Mouse (Mus musculus): ENCODE data around the gene Zdhhc1.
A peak's percentile ranks its signal among the peaks of the same experiment; 100 is the strongest.

The Zdhhc1 gene

DNA sequence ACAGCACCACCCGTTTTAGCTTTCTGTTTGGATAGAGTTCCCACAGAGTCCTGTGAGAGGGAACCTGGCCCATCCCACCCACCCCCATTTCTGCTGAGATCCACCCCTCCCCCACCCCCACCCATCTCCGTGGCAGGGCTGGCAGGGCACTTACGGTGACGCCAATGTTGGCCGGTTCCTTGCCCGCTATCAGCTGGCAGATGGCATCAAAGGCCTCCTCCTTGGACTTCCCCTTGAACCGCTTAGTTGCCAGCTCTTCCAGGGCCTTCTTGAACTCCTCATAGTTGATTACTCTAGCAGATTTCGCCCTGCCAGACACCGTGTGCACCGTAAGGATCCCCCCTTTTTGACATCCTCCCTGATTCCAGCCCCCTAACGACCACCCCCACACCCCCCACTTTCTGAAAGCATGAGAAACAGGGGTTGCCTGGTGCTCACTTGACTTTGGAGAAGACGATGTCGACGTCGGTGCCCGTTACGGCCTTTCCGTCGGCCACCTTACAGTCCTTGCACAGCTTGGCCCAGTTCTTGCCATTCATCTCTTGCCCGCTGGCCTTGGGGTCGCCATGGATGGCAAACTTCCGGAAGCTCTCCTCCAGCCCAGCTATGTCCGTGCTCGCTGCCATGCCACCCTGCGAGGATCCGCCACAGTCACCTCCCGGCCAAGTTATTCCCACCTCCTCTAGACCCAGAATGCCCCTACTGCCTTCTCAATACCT, 28.5 kb downstream of the Zdhhc1 start:
- no peaks in the 10 kb centered on the region for H3K36me3 ChIP-seq (ENCODE audit: control insufficient read depth, insufficient read depth, low read length, poor library complexity, severe bottlenecking)
- no peaks in the 10 kb centered on the region for H3K27me3 ChIP-seq (ENCODE audit: control insufficient read depth, insufficient read depth, low read length, poor library complexity, severe bottlenecking)
- DNase-seq (ENCODE audit: low read depth, low spot score) = no peak

DNA sequence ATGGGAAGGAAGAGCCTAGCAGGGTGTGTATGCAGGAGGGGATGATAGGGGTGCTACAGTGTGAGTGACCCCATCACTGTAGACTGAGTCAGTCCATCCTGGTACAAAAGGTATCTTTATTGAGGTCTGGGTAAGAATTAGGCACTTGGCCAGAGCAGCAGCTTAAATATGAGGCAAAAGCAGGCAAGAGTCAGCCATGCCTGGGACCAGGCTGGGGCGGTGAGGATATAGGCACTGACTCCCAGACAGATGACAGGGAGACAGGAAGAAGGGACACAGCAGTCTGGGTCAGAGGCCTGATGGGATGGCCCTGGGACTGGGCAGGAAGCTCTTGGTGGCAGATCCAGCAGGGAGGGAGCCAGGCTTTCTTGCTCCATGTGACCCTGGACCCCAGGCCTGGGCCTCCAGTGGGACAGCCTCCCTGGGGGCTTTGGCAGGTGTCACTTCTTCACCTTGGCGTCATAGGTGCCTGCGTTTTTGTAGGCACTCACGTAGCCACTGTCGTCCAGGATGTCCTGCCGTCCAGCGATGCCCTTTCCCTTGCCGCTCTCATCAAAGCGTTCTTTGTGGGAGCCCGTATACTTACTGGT, 29.2 kb downstream of the Zdhhc1 start:
- H3K27me3 ChIP-seq (ENCODE audit: control insufficient read depth, insufficient read depth, low read length, poor library complexity, severe bottlenecking) = no peaks in the 10 kb centered on the region
- no peak for DNase-seq (ENCODE audit: low read depth, low spot score)
- H3K36me3 ChIP-seq (ENCODE audit: control insufficient read depth, insufficient read depth, low read length, poor library complexity, severe bottlenecking) = no peaks in the 10 kb centered on the region

DNA sequence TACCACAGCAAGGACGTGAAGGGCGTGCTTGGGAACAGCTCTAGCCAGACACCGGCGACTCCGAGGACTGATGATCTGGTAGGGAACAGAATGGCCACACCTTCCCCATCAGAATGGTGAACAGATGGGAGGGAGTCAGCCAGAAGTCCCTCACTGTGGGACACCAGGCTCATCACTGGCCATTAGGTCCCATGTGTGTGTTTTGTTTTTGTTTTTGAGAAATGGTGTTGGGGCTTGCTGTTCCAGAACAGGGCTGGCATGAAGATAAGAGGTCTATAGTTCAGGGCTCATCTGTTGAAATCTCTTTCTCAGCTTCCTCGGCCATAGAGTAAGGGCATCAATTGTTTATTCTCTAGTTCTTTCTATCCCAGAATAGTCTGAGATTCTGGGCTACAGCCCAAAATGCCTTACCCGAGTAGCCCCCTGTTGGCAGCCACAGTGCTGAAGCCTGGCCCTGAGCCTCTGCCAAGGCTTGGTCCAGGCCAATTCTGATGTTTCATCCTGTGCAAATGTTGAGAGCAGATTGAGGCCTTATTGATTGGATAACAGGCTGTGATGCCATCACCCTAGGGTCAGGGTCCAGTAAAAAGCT, 29.9 kb downstream of the Zdhhc1 start:
- no peaks in the 10 kb centered on the region for H3K36me3 ChIP-seq (ENCODE audit: control insufficient read depth, insufficient read depth, low read length, poor library complexity, severe bottlenecking)
- no peak for DNase-seq (ENCODE audit: low read depth, low spot score)
- no peaks in the 10 kb centered on the region for H3K27me3 ChIP-seq (ENCODE audit: control insufficient read depth, insufficient read depth, low read length, poor library complexity, severe bottlenecking)

DNA sequence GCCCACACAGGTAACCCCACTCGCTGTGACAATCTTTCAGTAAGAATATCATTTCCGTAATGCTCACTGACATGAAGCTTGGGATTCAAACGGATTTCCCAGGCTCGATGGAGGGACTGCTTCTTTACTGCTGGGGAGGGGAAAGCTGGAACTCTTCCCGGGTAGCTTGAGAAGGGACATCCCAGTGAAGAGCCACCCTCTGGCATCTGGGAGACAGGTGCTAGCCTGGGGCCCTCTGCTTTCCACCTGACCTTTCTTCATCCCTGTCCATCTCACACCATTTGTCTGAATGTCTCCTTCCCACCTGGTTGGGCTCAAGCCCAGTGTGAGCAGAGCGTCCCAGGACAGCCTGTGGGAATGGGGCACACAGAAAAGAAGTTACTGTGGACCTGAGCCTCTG, 30.5 kb downstream of the Zdhhc1 start:
- H3K36me3 ChIP-seq (ENCODE audit: control insufficient read depth, insufficient read depth, low read length, poor library complexity, severe bottlenecking) = no peaks in the 10 kb centered on the region
- no peak for DNase-seq (ENCODE audit: low read depth, low spot score)
- no peaks in the 10 kb centered on the region for H3K27me3 ChIP-seq (ENCODE audit: control insufficient read depth, insufficient read depth, low read length, poor library complexity, severe bottlenecking)

DNA sequence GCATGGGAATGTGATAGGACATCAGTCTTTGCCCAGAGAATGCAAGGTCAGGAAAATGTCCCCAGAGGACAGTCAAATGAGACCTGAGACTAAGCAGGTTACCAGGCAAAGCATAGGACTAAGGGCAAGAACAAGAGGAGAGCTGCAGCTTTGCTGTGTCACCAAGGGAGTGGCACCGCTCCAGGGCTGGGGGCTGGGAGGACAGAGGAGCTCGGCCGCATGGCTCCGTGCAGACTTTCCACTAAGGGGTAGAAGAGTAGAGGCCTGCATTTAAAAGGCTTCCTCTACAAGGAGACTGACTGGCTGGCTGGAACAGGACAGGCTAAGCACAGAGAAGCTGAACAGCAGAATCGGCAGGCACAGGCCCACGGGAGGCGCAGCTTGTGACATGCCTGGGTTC, 32.1 kb downstream of the Zdhhc1 start:
- H3K27me3 ChIP-seq (ENCODE audit: control insufficient read depth, insufficient read depth, low read length, poor library complexity, severe bottlenecking) = no peaks in the 10 kb centered on the region
- no peak for DNase-seq (ENCODE audit: low read depth, low spot score)
- no peaks in the 10 kb centered on the region for H3K36me3 ChIP-seq (ENCODE audit: control insufficient read depth, insufficient read depth, low read length, poor library complexity, severe bottlenecking)

DNA sequence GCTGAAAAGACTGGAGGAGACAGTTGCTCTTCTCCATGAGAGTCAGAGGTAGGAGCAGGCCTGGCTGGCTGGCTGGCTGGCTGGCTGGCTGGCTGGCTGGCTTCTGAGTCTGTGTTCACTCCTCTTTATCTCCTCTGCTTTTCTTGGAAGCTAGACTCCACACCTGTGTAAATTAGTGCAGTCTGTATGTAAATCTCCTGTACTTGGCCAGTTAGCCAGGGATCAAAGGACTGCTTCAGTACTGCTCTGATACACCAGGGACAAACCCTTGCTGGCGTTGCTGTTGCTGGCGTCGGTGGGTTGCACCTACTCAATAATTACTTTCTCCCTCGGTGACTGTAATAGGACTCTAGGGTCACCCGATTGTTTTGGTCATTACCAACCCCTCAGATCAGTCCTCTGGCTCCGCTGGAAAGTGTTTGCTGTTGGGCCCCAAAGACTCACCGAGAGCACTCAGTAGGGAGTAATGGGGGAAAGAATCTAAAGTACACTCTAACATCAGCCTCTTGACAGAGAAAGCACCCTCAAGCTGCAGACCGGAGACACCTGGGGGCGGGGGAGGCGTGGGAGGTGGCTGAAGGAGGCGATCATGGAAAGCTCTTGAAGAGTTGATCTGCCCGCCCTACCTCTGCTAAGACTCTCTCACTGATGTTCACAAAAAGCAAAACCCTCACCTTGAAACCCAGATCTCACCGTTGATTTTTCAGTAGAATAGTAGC, 35.5 kb downstream of the Zdhhc1 start:
- Histone ChIP-seq H3K27me3 (ENCODE audit: control insufficient read depth, insufficient read depth, low read length, poor library complexity, severe bottlenecking) (no peaks in the 10 kb centered on the region), H3K36me3 (ENCODE audit: control insufficient read depth, insufficient read depth, low read length, poor library complexity, severe bottlenecking) (no peaks in the 10 kb centered on the region)
- DNase-seq (ENCODE audit: low read depth, low spot score) = no peak

DNA sequence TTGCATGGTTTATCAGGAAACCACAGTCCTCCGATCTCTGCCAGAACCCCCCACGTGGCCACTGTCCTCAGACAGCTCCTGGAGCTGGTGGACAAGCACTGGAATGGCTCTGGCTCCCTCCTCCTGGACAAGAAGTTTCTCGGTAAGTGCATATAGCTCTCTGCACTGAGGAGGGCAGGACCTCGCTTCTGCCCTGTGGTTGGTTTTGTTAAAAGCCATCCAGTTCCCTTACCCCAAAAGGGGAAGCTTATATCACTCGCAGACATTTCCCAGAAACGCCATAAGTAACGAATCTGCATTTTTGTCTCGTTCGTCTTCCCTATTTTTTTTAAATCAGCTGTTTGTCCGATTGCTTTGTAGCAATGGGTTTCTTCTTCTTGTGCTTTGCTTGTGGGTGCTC, 41.5 kb downstream of the Zdhhc1 start:
- DNase-seq (ENCODE audit: low read depth, low spot score) = no peak
- Histone ChIP-seq H3K36me3 (ENCODE audit: control insufficient read depth, insufficient read depth, low read length, poor library complexity, severe bottlenecking) (no peaks in the 10 kb centered on the region), H3K27me3 (ENCODE audit: control insufficient read depth, insufficient read depth, low read length, poor library complexity, severe bottlenecking) (no peaks in the 10 kb centered on the region; the same call in 1 of the 2 replicates)

DNA sequence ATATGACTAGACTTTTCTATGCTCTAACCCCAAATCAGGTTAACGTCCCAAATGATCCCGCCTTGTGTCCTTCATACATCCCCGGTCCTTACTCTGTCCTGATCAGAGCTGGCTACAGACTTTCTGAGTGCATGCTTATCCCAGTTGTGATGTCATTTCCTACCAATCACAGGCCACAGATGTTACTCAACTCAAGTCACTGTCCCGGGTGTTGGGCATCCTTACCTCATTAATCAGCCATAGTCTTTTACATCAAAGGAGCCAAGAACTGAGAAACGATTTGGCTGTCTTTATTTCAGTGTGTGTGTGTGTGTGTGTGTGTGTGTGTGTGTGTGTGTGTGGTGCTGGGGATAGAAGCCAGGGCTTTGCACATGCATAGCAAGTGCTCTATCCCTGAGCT, 42.6 kb downstream of the Zdhhc1 start:
- H3K27me3 ChIP-seq (ENCODE audit: control insufficient read depth, insufficient read depth, low read length, poor library complexity, severe bottlenecking) = no peaks in the 10 kb centered on the region; the same call in 1 of the 2 replicates
- no peaks in the 10 kb centered on the region for H3K36me3 ChIP-seq (ENCODE audit: control insufficient read depth, insufficient read depth, low read length, poor library complexity, severe bottlenecking)
- no peak for DNase-seq (ENCODE audit: low read depth, low spot score)

DNA sequence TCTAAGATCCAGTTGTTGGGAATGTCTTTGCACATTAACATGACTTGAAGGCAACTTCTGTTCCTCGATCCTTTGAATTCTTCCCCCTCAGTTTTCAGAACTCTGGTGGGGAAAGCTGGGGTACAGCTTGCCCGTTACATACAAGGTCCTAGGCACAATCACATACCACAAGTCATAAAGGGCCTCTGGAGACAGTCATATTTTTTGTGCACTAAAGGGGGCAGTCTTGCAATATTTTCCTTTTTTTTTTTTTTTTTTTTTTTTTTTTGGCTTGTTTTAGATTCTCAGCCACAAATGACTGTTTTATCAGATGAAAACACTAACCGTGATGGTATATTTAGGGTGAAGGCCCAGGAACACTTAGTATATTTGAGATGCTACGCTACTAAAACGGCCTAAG, 43.4 kb downstream of the Zdhhc1 start:
- H3K36me3 ChIP-seq (ENCODE audit: control insufficient read depth, insufficient read depth, low read length, poor library complexity, severe bottlenecking) = no peaks in the 10 kb centered on the region

DNA sequence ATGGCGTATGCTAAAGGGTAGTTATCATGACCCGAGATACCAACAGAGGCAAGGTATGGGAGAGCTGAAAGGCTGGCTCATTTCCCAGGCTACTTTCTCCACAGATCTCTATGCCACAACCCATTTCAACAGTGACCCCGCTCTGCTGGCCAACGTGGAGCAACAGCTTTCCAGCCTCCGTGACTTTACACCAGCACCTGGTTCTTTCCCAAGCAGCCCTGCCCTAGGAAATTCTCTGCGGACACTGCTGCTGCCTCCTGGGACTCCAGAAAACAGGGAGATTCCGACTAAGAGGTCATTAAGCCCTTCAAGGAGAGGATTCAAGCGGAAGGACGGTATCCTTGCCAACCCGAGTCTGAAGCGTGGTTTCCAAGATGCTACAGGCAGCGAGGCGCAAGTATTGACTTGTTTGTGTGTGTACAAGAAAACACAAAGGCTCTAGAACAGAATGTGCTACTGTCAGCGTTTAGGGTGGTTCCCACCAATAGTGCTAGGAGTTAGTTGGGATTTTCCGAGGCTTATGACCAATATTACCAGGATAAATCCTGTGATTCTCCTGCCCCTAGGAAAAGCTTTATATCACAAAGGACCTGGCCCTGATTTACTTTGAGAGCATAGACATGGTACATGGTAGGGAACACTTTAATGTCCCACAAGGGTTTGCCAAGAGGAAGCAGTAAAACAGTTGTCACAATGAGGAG, 44.6 kb downstream of the Zdhhc1 start:
- H3K27me3 ChIP-seq (ENCODE audit: control insufficient read depth, insufficient read depth, low read length, poor library complexity, severe bottlenecking) = no peaks in the 10 kb centered on the region; the same call in 1 of the 2 replicates
- DNase-seq (ENCODE audit: low read depth, low spot score) = no peak
- no peaks in the 10 kb centered on the region for H3K36me3 ChIP-seq (ENCODE audit: control insufficient read depth, insufficient read depth, low read length, poor library complexity, severe bottlenecking)

More for the DNA sequence above, 43.4 kb downstream of the Zdhhc1 start:
- no peaks in the 10 kb centered on the region; the same call in 1 of the 2 replicates for H3K27me3 ChIP-seq (ENCODE audit: control insufficient read depth, insufficient read depth, low read length, poor library complexity, severe bottlenecking)
- DNase-seq (ENCODE audit: low read depth, low spot score) = peak; percentile 5

DNA sequence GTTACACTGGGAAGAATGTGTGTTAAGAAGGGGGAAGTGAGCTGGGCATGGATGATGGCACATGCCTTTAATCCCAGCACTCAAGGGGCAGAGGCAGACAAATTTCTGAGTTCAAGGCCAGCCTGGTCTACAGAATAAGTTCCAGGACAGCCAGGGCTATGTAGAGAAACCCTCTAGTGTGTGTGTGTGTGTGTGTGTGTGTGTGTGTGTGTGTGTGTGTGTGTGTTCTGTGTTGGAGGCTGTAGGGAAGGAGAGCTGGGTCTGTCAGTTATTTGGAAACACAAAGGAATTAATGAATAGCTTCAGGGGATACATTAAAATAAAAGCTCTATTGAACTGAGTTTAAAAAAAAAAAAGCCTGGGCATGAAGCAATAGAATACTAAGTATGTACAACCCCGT, 45.7 kb downstream of the Zdhhc1 start:
- Histone ChIP-seq H3K36me3 (ENCODE audit: control insufficient read depth, insufficient read depth, low read length, poor library complexity, severe bottlenecking) (no peaks in the 10 kb centered on the region), H3K27me3 (ENCODE audit: control insufficient read depth, insufficient read depth, low read length, poor library complexity, severe bottlenecking) (no peaks in the 10 kb centered on the region; the same call in none of the 2 replicates)
- no peak for DNase-seq (ENCODE audit: low read depth, low spot score)

DNA sequence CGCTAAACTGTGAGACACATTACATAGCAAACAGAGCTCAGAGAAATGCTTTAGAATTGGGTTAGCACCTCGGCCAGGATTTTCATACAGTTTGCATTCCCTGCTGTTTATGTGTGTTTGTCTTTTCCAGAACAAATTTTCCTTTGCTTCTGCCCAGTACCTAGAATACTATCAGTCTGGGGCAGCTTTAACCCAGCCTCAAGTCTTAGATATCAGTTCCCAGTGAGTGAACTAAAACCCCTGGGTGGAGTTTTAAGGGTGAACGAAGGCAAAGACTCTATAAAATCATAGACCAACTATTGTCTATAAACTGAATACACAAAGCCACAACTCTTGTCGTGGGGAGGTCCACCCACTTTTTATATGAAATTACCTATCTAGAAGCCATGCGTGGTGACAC, 48.1 kb downstream of the Zdhhc1 start:
- DNase-seq (ENCODE audit: low read depth, low spot score) = no peak
- Histone ChIP-seq H3K27me3 (ENCODE audit: control insufficient read depth, insufficient read depth, low read length, poor library complexity, severe bottlenecking) (no peaks in the 10 kb centered on the region; the same call in 1 of the 2 replicates), H3K36me3 (ENCODE audit: control insufficient read depth, insufficient read depth, low read length, poor library complexity, severe bottlenecking) (no peaks in the 10 kb centered on the region)

DNA sequence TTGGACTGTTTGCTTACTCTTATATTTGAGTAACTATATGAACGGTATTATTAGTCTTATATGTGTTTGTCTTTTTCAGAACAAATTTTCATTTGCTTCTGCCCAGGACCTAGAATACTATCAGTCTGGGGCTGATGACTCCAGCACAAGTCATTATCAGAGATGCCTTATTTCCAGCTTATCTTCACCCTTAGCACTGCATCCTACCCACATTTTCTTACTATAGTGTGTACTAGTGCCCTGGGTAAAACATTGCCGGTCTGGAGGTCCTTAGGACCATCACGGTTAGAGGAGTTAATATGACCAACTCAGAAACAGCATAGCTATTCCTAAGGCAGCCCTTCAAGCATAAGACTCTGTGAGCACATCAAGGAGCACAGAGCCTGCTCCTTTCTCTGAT, 48.5 kb downstream of the Zdhhc1 start:
- DNase-seq (ENCODE audit: low read depth, low spot score) = no peak
- no peaks in the 10 kb centered on the region for H3K36me3 ChIP-seq (ENCODE audit: control insufficient read depth, insufficient read depth, low read length, poor library complexity, severe bottlenecking)
- H3K27me3 ChIP-seq (ENCODE audit: control insufficient read depth, insufficient read depth, low read length, poor library complexity, severe bottlenecking) = no peaks in the 10 kb centered on the region; the same call in 1 of the 2 replicates

DNA sequence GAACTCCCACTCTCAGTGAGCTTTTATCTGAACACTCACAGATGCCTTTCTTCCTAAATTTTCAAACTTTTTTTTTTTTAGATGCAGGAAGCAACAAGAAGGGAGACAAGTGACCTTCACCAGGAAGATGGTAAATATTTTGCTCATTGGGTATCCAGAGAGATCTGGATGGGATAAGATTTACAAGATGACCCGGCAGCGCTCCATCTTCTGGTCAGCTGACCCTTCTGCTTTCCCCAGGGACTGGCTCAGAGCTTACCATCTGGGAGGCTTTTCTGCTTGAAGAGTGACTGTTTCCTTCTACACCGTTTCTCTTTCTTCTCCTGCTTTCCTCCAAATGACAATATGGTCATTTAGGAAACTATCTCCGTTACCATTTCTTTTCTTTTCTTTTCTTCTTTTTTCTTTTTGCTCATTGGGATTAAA, 50.6 kb downstream of the Zdhhc1 start:
- no peaks in the 10 kb centered on the region; the same call in 1 of the 2 replicates for H3K27me3 ChIP-seq (ENCODE audit: control insufficient read depth, insufficient read depth, low read length, poor library complexity, severe bottlenecking)
- no peak for DNase-seq (ENCODE audit: low read depth, low spot score)
- no peaks in the 10 kb centered on the region for H3K36me3 ChIP-seq (ENCODE audit: control insufficient read depth, insufficient read depth, low read length, poor library complexity, severe bottlenecking)
